8 mouse cellular contexts compared by ENCODE assay signal in genomic region chr17:46783222-46783565, GRCm38 (mm10). TPM values are rescaled to one million over a fixed set of nuclear protein-coding genes. Genes with fewer than 3 reads are reported as not detected.
DNase-seq lines count a peak whose midpoint lies in the region; ATAC-seq and TF ChIP-seq lines count a peak whose summit lies in the region.

No protein-coding gene starts in this region.

- H3K4me1 ChIP-seq in kidney, postnatal 0 days (replicated peaks; ENCODE audit: insufficient read depth, low read length): 0 out of 2 replicates have a peak, but pooled peaks cover 3% of the 10 kb centered on the region
- H3K4me1 ChIP-seq in embryonic facial prominence, embryonic 12.5 days: peaks cover 6% of the 10 kb centered on the region
- 0 out of 2 replicates have a peak, but pooled peaks cover 3% of the 10 kb centered on the region for H3K4me1 ChIP-seq in intestine, embryonic 15.5 days (replicated peaks)

- TF ChIP-seq CTCF in kidney, postnatal 0 days (IDR thresholded peaks at IDR 0.05; ENCODE audit: low read depth): no peak

- H3K36me3 ChIP-seq in kidney, postnatal 0 days (ENCODE audit: insufficient read depth, low read length): peaks cover 18% of the 10 kb centered on the region
- peaks cover 24% of the 10 kb centered on the region for H3K36me3 ChIP-seq in embryonic facial prominence, embryonic 12.5 days
- H3K36me3 ChIP-seq in intestine, embryonic 15.5 days: peaks cover 21% of the 10 kb centered on the region
- H3K36me3 ChIP-seq in myocyte (ENCODE audit: control insufficient read depth, insufficient read depth): peaks cover 29% of the 10 kb centered on the region

- peak overlapping the region; percentile 82 for H3K27ac ChIP-seq in kidney, postnatal 0 days
- H3K27ac ChIP-seq in embryonic facial prominence, embryonic 12.5 days: peak overlapping the region; percentile 86; the same call in 1 of the 2 replicates
- peak overlapping the region; percentile 44; the same call in 1 of the 2 replicates for H3K27ac ChIP-seq in intestine, embryonic 15.5 days

- peak overlapping the region; percentile 62 for H3K4me3 ChIP-seq in kidney, postnatal 0 days (replicated peaks; ENCODE audit: low read depth, low read length)
- H3K4me3 ChIP-seq in embryonic facial prominence, embryonic 12.5 days: peak overlapping the region; percentile 68
- peak overlapping the region; percentile 68 for H3K4me3 ChIP-seq in intestine, embryonic 15.5 days (replicated peaks)
- H3K4me3 ChIP-seq in myocyte: peak overlapping the region; percentile 76

- ATAC-seq in kidney, postnatal 0 days (replicated peaks; ENCODE audit: low FRiP score, low read depth): no peak
- ATAC-seq in embryonic facial prominence, embryonic 12.5 days (ENCODE audit: insufficient number of reproducible peaks, insufficient read depth, low FRiP score, low TSS enrichment): no peak
- no peak; the same call in 1 of the 2 replicates for ATAC-seq in intestine, embryonic 15.5 days

- H3K4me2 ChIP-seq in kidney, postnatal 0 days (ENCODE audit: low read length): peak overlapping the region; percentile 66
- peak overlapping the region; percentile 66 for H3K4me2 ChIP-seq in embryonic facial prominence, embryonic 12.5 days (replicated peaks)
- H3K4me2 ChIP-seq in intestine, embryonic 15.5 days (replicated peaks): peak overlapping the region; percentile 62
- peak overlapping the region; percentile 67 for H3K4me2 ChIP-seq in myocyte (ENCODE audit: low read depth)

- H3K9ac ChIP-seq in kidney, postnatal 0 days (ENCODE audit: low read depth, low read length): peak overlapping the region; percentile 61; the same call in 1 of the 2 replicates
- H3K9ac ChIP-seq in embryonic facial prominence, embryonic 12.5 days: no peak overlapping the region
- no peak overlapping the region for H3K9ac ChIP-seq in intestine, embryonic 15.5 days

- H3K27me3 ChIP-seq in kidney, postnatal 0 days (ENCODE audit: insufficient read depth, low read length): no peaks in the 10 kb centered on the region
- no peaks in the 10 kb centered on the region for H3K27me3 ChIP-seq in embryonic facial prominence, embryonic 12.5 days
- no peaks in the 10 kb centered on the region for H3K27me3 ChIP-seq in intestine, embryonic 15.5 days (replicated peaks)
- no peaks in the 10 kb centered on the region for H3K27me3 ChIP-seq in myocyte (ENCODE audit: control insufficient read depth, insufficient read depth, insufficient read length)

- H3K79me2 ChIP-seq in myocyte (ENCODE audit: control insufficient read depth, insufficient read depth): peaks cover 37% of the 10 kb centered on the region

- WGBS in kidney, postnatal 0 days: 81% methylated on average over 2 of the region's 2 CpGs
- 72% methylated on average over 2 of the region's 2 CpGs for WGBS in embryonic facial prominence, embryonic 12.5 days
- 81% methylated on average over 2 of the region's 2 CpGs for WGBS in intestine, embryonic 15.5 days

- DNase-seq in kidney, postnatal 0 days (ENCODE audit: low spot score): no peak
- DNase-seq in kidney, postnatal 10 days: no peak
- DNase-seq in gastrocnemius, postnatal 4 days (ENCODE audit: low spot score in 2 of 2): no peak
- DNase-seq in kidney, adult 18-20 months: no peak
- no peak for DNase-seq in yolk sac, embryonic 10.5 days (ENCODE audit: low spot score)

- no peaks in the 10 kb centered on the region for H3K9me3 ChIP-seq in kidney, postnatal 0 days (replicated peaks; ENCODE audit: low read length)
- H3K9me3 ChIP-seq in embryonic facial prominence, embryonic 12.5 days: no peaks in the 10 kb centered on the region
- H3K9me3 ChIP-seq in intestine, embryonic 15.5 days: no peaks in the 10 kb centered on the region

- peak overlapping the region; percentile 53 for H3ac ChIP-seq in myocyte (ENCODE audit: control insufficient read depth, insufficient read length)

- no peak for TF ChIP-seq POLR2A in myocyte (IDR thresholded peaks at IDR 0.05; ENCODE audit: insufficient read length, low read depth)

TF ChIP-seq in myocyte, 11 proteins besides CTCF, POLR2A, EP300 and RAD21:
- no peak for TF ChIP-seq SRF (IDR thresholded peaks at IDR 0.05; ENCODE audit: control insufficient read depth, insufficient read length, low read depth)
- no peak for TF ChIP-seq REST (IDR thresholded peaks at IDR 0.05; ENCODE audit: insufficient read depth, insufficient read length)
- TF ChIP-seq CEBPB (IDR thresholded peaks at IDR 0.05; ENCODE audit: insufficient read depth, poor library complexity, severe bottlenecking): no peak
- TF ChIP-seq MAX (IDR thresholded peaks at IDR 0.05; ENCODE audit: low read depth): no peak
- TF ChIP-seq E2F4 (IDR thresholded peaks at IDR 0.05; ENCODE audit: insufficient read depth): no peak
- no peak for TF ChIP-seq TCF12 (IDR thresholded peaks at IDR 0.05; ENCODE audit: insufficient read depth, poor library complexity, severe bottlenecking)
- no peak for TF ChIP-seq MYOD1 (IDR thresholded peaks at IDR 0.05; ENCODE audit: control insufficient read depth in 1 of 3, insufficient read length in 2 of 3, low read depth in 2 of 3)

RNA-seq across cellular contexts. Expression of gene Rpl7l1, which starts 0.7 kb away (rescaled TPM):
- polyA plus RNA-seq in kidney, postnatal 0 days (2015; fragmentation: Nextera tagmentation; extraction: Ambion mirVana): 138 and 147 TPM in 2 replicates
- 180 and 184 TPM in 2 replicates for polyA plus RNA-seq in embryonic facial prominence, embryonic 12.5 days (2016; fragmentation: Nextera tagmentation; extraction: Ambion mirVana)
- polyA plus RNA-seq in intestine, embryonic 15.5 days (2015; fragmentation: Nextera tagmentation; extraction: Ambion mirVana): 149 and 167 TPM in 2 replicates
- 74.3 TPM for polyA plus RNA-seq in myocyte (2012; fragmentation: generic; extraction: Trizol)
- total RNA-seq in gastrocnemius, postnatal 4 days (2021): 10 to 100 TPM; 71.1 to 76.2 TPM

RNA-seq across cellular contexts. Expression of gene 2310039H08Rik, which starts 10.8 kb away (rescaled TPM):
- 143 and 151 TPM in 2 replicates for polyA plus RNA-seq in kidney, postnatal 0 days (2015; fragmentation: Nextera tagmentation; extraction: Ambion mirVana)
- polyA plus RNA-seq in embryonic facial prominence, embryonic 12.5 days (2016; fragmentation: Nextera tagmentation; extraction: Ambion mirVana): 54.8 and 59.5 TPM in 2 replicates
- 81.1 and 96.9 TPM in 2 replicates for polyA plus RNA-seq in intestine, embryonic 15.5 days (2015; fragmentation: Nextera tagmentation; extraction: Ambion mirVana)
- polyA plus RNA-seq in myocyte (2012; fragmentation: generic; extraction: Trizol): 63.8 TPM
- total RNA-seq in gastrocnemius, postnatal 4 days (2021): 10 to 100 TPM; 34.7 to 43.2 TPM

RNA-seq across cellular contexts. Expression of gene Ptcra, which starts 19.7 kb away (rescaled TPM):
- 0.12 and 0.14 TPM in 2 replicates for polyA plus RNA-seq in kidney, postnatal 0 days (2015; fragmentation: Nextera tagmentation; extraction: Ambion mirVana)
- polyA plus RNA-seq in embryonic facial prominence, embryonic 12.5 days (2016; fragmentation: Nextera tagmentation; extraction: Ambion mirVana): 0.41 and 0.47 TPM in 2 replicates
- 0.40 and 0.56 TPM in 2 replicates for polyA plus RNA-seq in intestine, embryonic 15.5 days (2015; fragmentation: Nextera tagmentation; extraction: Ambion mirVana)
- 0.06 TPM for polyA plus RNA-seq in myocyte (2012; fragmentation: generic; extraction: Trizol)
- not detected for total RNA-seq in gastrocnemius, postnatal 4 days (2021)

RNA-seq across cellular contexts. Expression of gene Cnpy3, which starts 31.2 kb away (rescaled TPM):
- polyA plus RNA-seq in kidney, postnatal 0 days (2015; fragmentation: Nextera tagmentation; extraction: Ambion mirVana): 59.9 and 64.7 TPM in 2 replicates
- 61.2 and 63.1 TPM in 2 replicates for polyA plus RNA-seq in embryonic facial prominence, embryonic 12.5 days (2016; fragmentation: Nextera tagmentation; extraction: Ambion mirVana)
- 73.9 and 74.9 TPM in 2 replicates for polyA plus RNA-seq in intestine, embryonic 15.5 days (2015; fragmentation: Nextera tagmentation; extraction: Ambion mirVana)
- polyA plus RNA-seq in myocyte (2012; fragmentation: generic; extraction: Trizol): 35.8 TPM
- 10 to 100 TPM; 26.4 to 27.8 TPM for total RNA-seq in gastrocnemius, postnatal 4 days (2021)

RNA-seq across cellular contexts. Expression of gene Gnmt, which starts 54.2 kb away (rescaled TPM):
- 9.0 and 10.6 TPM in 2 replicates for polyA plus RNA-seq in kidney, postnatal 0 days (2015; fragmentation: Nextera tagmentation; extraction: Ambion mirVana)
- polyA plus RNA-seq in embryonic facial prominence, embryonic 12.5 days (2016; fragmentation: Nextera tagmentation; extraction: Ambion mirVana): 0.69 and 0.74 TPM in 2 replicates
- 3.2 and 9.0 TPM in 2 replicates for polyA plus RNA-seq in intestine, embryonic 15.5 days (2015; fragmentation: Nextera tagmentation; extraction: Ambion mirVana)
- polyA plus RNA-seq in myocyte (2012; fragmentation: generic; extraction: Trizol): 0.11 TPM
- under 1 TPM; 0.44 to 0.52 TPM for total RNA-seq in gastrocnemius, postnatal 4 days (2021)
